In the genomic region with DNA sequence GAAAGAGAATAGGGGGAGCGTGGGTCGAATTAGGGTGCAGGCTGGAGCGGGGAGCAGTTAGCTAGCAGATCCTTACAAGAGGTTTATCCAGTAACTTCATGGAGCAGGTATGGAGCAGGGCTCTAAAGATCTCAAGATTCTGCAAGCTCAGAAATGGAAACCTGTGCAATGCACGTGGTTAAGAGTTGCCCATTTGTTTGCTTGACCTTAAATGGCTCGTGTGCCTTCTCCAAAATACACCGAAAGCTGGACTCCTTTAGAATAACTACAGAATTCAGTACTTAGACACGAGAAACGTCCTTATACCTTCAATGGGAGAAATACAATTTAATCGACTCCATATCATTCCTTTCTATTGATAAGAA, we compare ENCODE assay signal across 8 mouse cellular contexts. TPM values are rescaled to one million over a fixed set of nuclear protein-coding genes. Genes with fewer than 3 reads are reported as not detected.
A peak's percentile ranks its signal among the peaks of the same experiment; 100 is the strongest.
DNase-seq lines count a peak whose midpoint lies in the region; ATAC-seq and TF ChIP-seq lines count a peak whose summit lies in the region.

No protein-coding gene starts in this region.

- no peaks in the 10 kb centered on the region for H3K36me3 ChIP-seq in erythroblast, embryonic 14.5 days (ENCODE audit: control insufficient read depth)
- no peaks in the 10 kb centered on the region for H3K36me3 ChIP-seq in spleen, adult 2 months (ENCODE audit: control insufficient read depth, insufficient read depth, low read length)
- H3K36me3 ChIP-seq in liver, embryonic 12.5 days, result no peaks in the 10 kb centered on the region

- H3K4me2 ChIP-seq in liver, embryonic 12.5 days, result peak overlapping the region; percentile 90

- no peaks in the 10 kb centered on the region for H3K9me3 ChIP-seq in erythroblast, embryonic 14.5 days (ENCODE audit: control insufficient read depth, low read length)
- no peaks in the 10 kb centered on the region for H3K9me3 ChIP-seq in liver, embryonic 12.5 days (replicated peaks)

- H3K4me3 ChIP-seq in erythroblast, embryonic 14.5 days (replicated peaks), result peak overlapping the region; percentile 76
- H3K4me3 ChIP-seq in spleen, adult 2 months (ENCODE audit: extremely low read depth, insufficient read depth, insufficient read length), result peak overlapping the region; percentile 65
- H3K4me3 ChIP-seq in liver, embryonic 12.5 days, result peak overlapping the region; percentile 67

- peaks cover 41% of the 10 kb centered on the region for H3K4me1 ChIP-seq in erythroblast, embryonic 14.5 days (ENCODE audit: control insufficient read depth)
- peaks cover 4% of the 10 kb centered on the region; the same call in 1 of the 2 replicates for H3K4me1 ChIP-seq in spleen, adult 2 months (ENCODE audit: control insufficient read depth, insufficient read depth, insufficient read length)
- peaks cover 39% of the 10 kb centered on the region for H3K4me1 ChIP-seq in liver, embryonic 12.5 days

- no peak for ATAC-seq in erythroblast, adult 5-6 weeks (replicated peaks; ENCODE audit: low FRiP score, poor library complexity, severe bottlenecking)
- ATAC-seq in liver, embryonic 12.5 days, result no peak
- ATAC-seq in activated CD4-positive, CD25-positive, alpha-beta regulatory T cell, adult 4 months, result no peak

- peak overlapping the region; percentile 93 for H3K9ac ChIP-seq in liver, embryonic 12.5 days

- peaks cover 42% of the 10 kb centered on the region for H3K27me3 ChIP-seq in erythroblast, embryonic 14.5 days (ENCODE audit: control insufficient read depth)
- H3K27me3 ChIP-seq in spleen, adult 2 months (ENCODE audit: control insufficient read depth, insufficient read depth, low read length), result no peaks in the 10 kb centered on the region; the same call in 1 of the 2 replicates
- peaks cover 15% of the 10 kb centered on the region; the same call in 1 of the 2 replicates for H3K27me3 ChIP-seq in liver, embryonic 12.5 days (replicated peaks)

- WGBS in spleen, adult 2 months, result 32% methylated on average over 9 of the region's 9 CpGs
- 27% methylated on average over 9 of the region's 9 CpGs for WGBS in liver, embryonic 12.5 days (ENCODE audit: insufficient replicate concordance)

- TF ChIP-seq POLR2A in spleen, adult 2 months (IDR thresholded peaks at IDR 0.05; ENCODE audit: low read depth, low read length), result no peak

- peak overlapping the region; percentile 88 for H3K27ac ChIP-seq in spleen, adult 2 months (ENCODE audit: insufficient read depth, low read length)
- peak overlapping the region; percentile 99 for H3K27ac ChIP-seq in liver, embryonic 12.5 days

- no peak for DNase-seq in spleen, adult 2 months (ENCODE audit: low read depth in 1 of 2, low spot score in 2 of 2)
- no peak for DNase-seq in spleen, postnatal 10 days (ENCODE audit: low spot score in 2 of 2)
- DNase-seq in layer of hippocampus, postnatal 10 days (ENCODE audit: low spot score in 2 of 2), result no peak
- DNase-seq in cerebellum, postnatal 25 days, result no peak

- TF ChIP-seq CTCF in spleen, adult 2 months (IDR thresholded peaks at IDR 0.05; ENCODE audit: extremely low read depth, insufficient read depth, insufficient read length, insufficient replicate concordance), result no peak

RNA-seq across cellular contexts. Expression of a gene that starts 0.4 kb away (rescaled TPM):
- polyA plus RNA-seq in erythroblast, embryonic 14.5 days (2012), result under 0.01 and 0.05 TPM in 2 replicates
- total RNA-seq in erythroblast, adult 5-6 weeks (2015; ENCODE audit: low replicate concordance), result 6.1 and 7.3 TPM in 2 replicates
- total RNA-seq in erythroblast, adult 5-6 weeks (2017; ENCODE audit: low replicate concordance), result 2.4 and 4.1 TPM in 2 replicates
- polyA plus RNA-seq in spleen, adult 2 months (2012; rRNA removed), result 9.2 and 11.5 TPM in 2 replicates
- 6.5 and 7.8 TPM in 2 replicates for polyA plus RNA-seq in liver, embryonic 12.5 days (2016; fragmentation: Nextera tagmentation; extraction: Ambion mirVana)
- 10 to 100 TPM; 18.6 to 19.1 TPM for polyA plus RNA-seq in activated CD4-positive, CD25-positive, alpha-beta regulatory T cell, adult 4 months (2017; shearing (Covaris generic))
- total RNA-seq in layer of hippocampus, postnatal 10 days (2021), result 10 to 100 TPM; 77.8 to 78.3 TPM
